Mouse (Mus musculus) brain, embryonic 14.5 days (tissue): Measurements from ENCODE around the gene Cdk14.

Experiments
- CTCF ChIP-seq: fragments of 200-500 bp; IDR thresholded peaks from 2 replicates; pipeline ENCODE4 v1.5.1; 2012; ENCODE audit warnings: inconsistent platforms, mild to moderate bottlenecking, moderate library complexity, borderline replicate concordance; ENCODE audit not compliant: insufficient read depth, insufficient read length; ENCODE audit errors: extremely low read depth
- POLR2A ChIP-seq: fragments of 200-500 bp; IDR thresholded peaks from 2 replicates; pipeline ENCODE4 v1.6.1; 2012; ENCODE audit warnings: mild to moderate bottlenecking, inconsistent platforms, borderline replicate concordance; ENCODE audit not compliant: poor library complexity, insufficient read depth, insufficient read length, severe bottlenecking; ENCODE audit errors: extremely low read depth

- TF ChIP-seq CTCF (no peak), POLR2A (no peak)
Observed at GRCm38 (mm10) chr5:5353946-5354345, 66.2 kb downstream of the Cdk14 start.
